Mouse (Mus musculus) embryonic fibroblast, embryonic 13.5 days (primary cell): ENCODE data around the gene Gm28038.

Experiments
- CTCF ChIP-seq: IDR thresholded peaks from 2 replicates; pipeline ENCODE4 v1.5.1; 2011; ENCODE audit warnings: mild to moderate bottlenecking, control low read depth, low read length, moderate library complexity, borderline replicate concordance; ENCODE audit not compliant: insufficient read depth
- POLR2A ChIP-seq: IDR thresholded peaks from 2 replicates; pipeline ENCODE4 v1.6.1; 2011; ENCODE audit warnings: low read depth, mild to moderate bottlenecking, control low read depth, low read length, moderate library complexity

GRCm38 (mm10) chr2:30299525-30299924, 18.7 kb downstream of the Gm28038 start:
- TF ChIP-seq CTCF (no peak), POLR2A (no peak)
